Mouse (Mus musculus) activated CD4-positive, CD25-positive, alpha-beta regulatory T cell, adult 4 months (primary cell): ENCODE data around the gene Dazap2. TPM values are rescaled to one million over a fixed set of nuclear protein-coding genes. Genes with fewer than 3 reads are reported as not detected.

Experiments used
- polyA plus RNA-seq, 2 experiments: library from polyadenylated mRNA; unstranded; fragments of 100-300 nt; shearing (Covaris generic); gene quantifications; one replicate each; pipeline ENCODE4 v1.2.1; 2017

Gene Dazap2
- polyA plus RNA-seq, 2 experiments from 2014 or later: 741 to 756 TPM

Other genes with a start within 250 kb of the Dazap2 start
- gene Gm5475, start 193.2 kb upstream of the Dazap2 start, polyA plus RNA-seq: under 1 TPM in 1 of 2 experiments, not detected in 1; 0.33 TPM
- 10 to 100 TPM; 22.8 TPM for gene Slc11a2, start 190.3 kb upstream of the Dazap2 start, polyA plus RNA-seq
- gene Letmd1, start 146.3 kb upstream of the Dazap2 start, polyA plus RNA-seq: 10 to 100 TPM; 31.4 to 33.0 TPM
- 1 to 10 TPM; 1.2 to 1.8 TPM for gene Csrnp2, start 119.9 kb upstream of the Dazap2 start, polyA plus RNA-seq
- 1 to 10 TPM; 4.1 to 4.3 TPM for gene Tfcp2, start 63.3 kb upstream of the Dazap2 start, polyA plus RNA-seq
- gene Pou6f1, start 15.4 kb upstream of the Dazap2 start, polyA plus RNA-seq: 1 to 10 TPM; 7.5 to 9.1 TPM
- not detected for gene Smagp, start 21.6 kb downstream of the Dazap2 start, polyA plus RNA-seq
- gene Bin2, start 54.2 kb downstream of the Dazap2 start, polyA plus RNA-seq: 100 to 1,000 TPM; 348 to 423 TPM
- 10 to 100 TPM in 1 of 2 experiments, 1 to 10 TPM in 1; 6.7 to 10.3 TPM for gene Cela1, start 72.6 kb downstream of the Dazap2 start, polyA plus RNA-seq
- gene Galnt6, start 114.0 kb downstream of the Dazap2 start, polyA plus RNA-seq: 10 to 100 TPM; 52.5 to 78.9 TPM
- gene Slc4a8, start 146.4 kb downstream of the Dazap2 start, polyA plus RNA-seq: 10 to 100 TPM in 1 of 2 experiments, 1 to 10 TPM in 1; 8.6 to 10.2 TPM